Mouse (Mus musculus) colon, adult 2 months (tissue): ENCODE measurements around the gene Olfr203. TPM values are rescaled to one million over a fixed set of nuclear protein-coding genes. Genes with fewer than 3 reads are reported as not detected.

Experiments
- polyA plus RNA-seq: library from polyadenylated mRNA; depleted of rRNA; stranded (reverse); fragments of >200 nt; gene quantifications from 2 replicates; pipeline ENCODE4 v1.2.3, GENCODE M21; 2012; rRNA removed

The Olfr203 gene
- not detected in 2 replicates for polyA plus RNA-seq

GRCm38 (mm10) chr16:59298581-59298980 is at the start of gene Olfr203:
TSS of gene Olfr203 (plus strand) at chr16:59298881.

GRCm38 (mm10) chr16:59272532-59272931 is 26.1 kb upstream of the Olfr203 start, which contains the start of gene Olfr201:
TSS of gene Olfr201 (minus strand) at chr16:59272632.

GRCm38 (mm10) chr16:59286693-59287092 is 12.0 kb upstream of the Olfr203 start, which contains the start of gene Olfr202:
TSS of gene Olfr202 (minus strand) at chr16:59286793.

GRCm38 (mm10) chr16:59318148-59318547 is 19.5 kb downstream of the Olfr203 start, which contains the start of gene Olfr204:
TSS of gene Olfr204 (minus strand) at chr16:59318248.

GRCm38 (mm10) chr16:59331038-59331437 is 32.4 kb downstream of the Olfr203 start, which contains the start of gene Olfr205:
TSS of gene Olfr205 (minus strand) at chr16:59331138.

GRCm38 (mm10) chr16:59349146-59349545 is 50.5 kb downstream of the Olfr203 start, which contains the start of gene Olfr206:
TSS of gene Olfr206 (minus strand) at chr16:59349246.

Other genes with a start within 250 kb of the Olfr203 start
- gene Olfr190, start 220.9 kb upstream of the Olfr203 start, polyA plus RNA-seq, result not detected in 2 replicates
- not detected in 2 replicates for gene Olfr191, start 209.1 kb upstream of the Olfr203 start, polyA plus RNA-seq
- not detected in 2 replicates for gene Olfr193, start 187.0 kb upstream of the Olfr203 start, polyA plus RNA-seq
- gene Olfr194, start 177.8 kb upstream of the Olfr203 start, polyA plus RNA-seq, result not detected in 2 replicates
- gene Olfr195, start 151.8 kb upstream of the Olfr203 start, polyA plus RNA-seq, result not detected in 2 replicates
- not detected in 2 replicates for gene Olfr196, start 128.4 kb upstream of the Olfr203 start, polyA plus RNA-seq
- not detected in 2 replicates for gene Olfr198, start 95.3 kb upstream of the Olfr203 start, polyA plus RNA-seq
- not detected in 2 replicates for gene Olfr199, start 79.1 kb upstream of the Olfr203 start, polyA plus RNA-seq
- not detected in 2 replicates for gene Olfr201, start 26.2 kb upstream of the Olfr203 start, polyA plus RNA-seq
- gene Olfr202, start 12.1 kb upstream of the Olfr203 start, polyA plus RNA-seq, result not detected in 2 replicates
- not detected in 2 replicates for gene Olfr204, start 19.4 kb downstream of the Olfr203 start, polyA plus RNA-seq
- gene Olfr205, start 32.3 kb downstream of the Olfr203 start, polyA plus RNA-seq, result not detected in 2 replicates
- gene Olfr206, start 50.4 kb downstream of the Olfr203 start, polyA plus RNA-seq, result not detected in 2 replicates
- not detected in 2 replicates for gene Olfr209, start 65.1 kb downstream of the Olfr203 start, polyA plus RNA-seq
- not detected in 2 replicates for gene Gabrr3, start 108.5 kb downstream of the Olfr203 start, polyA plus RNA-seq
- gene Riox2, start 172.9 kb downstream of the Olfr203 start, polyA plus RNA-seq, result 4.3 and 6.8 TPM in 2 replicates